Mouse (Mus musculus): ENCODE data around the gene March4.

GRCm38 (mm10) chr1:72577481-72577922, 40.8 kb upstream of the March4 start:
- no peak for TF ChIP-seq CTCF (IDR thresholded peaks at IDR 0.05; ENCODE audit: insufficient read depth, low read depth, low read length)
- TF ChIP-seq POLR2A (IDR thresholded peaks at IDR 0.05; ENCODE audit: insufficient read depth, low read depth, low read length) = no peak

Data from olfactory bulb, adult 2 months (tissue).